In genomic region chr8:120334878-120335261, GRCm38 (mm10) we compare ENCODE assay signal across 9 mouse cellular contexts.
A peak's percentile ranks its signal among the peaks of the same experiment; 100 is the strongest.
DNase-seq lines count a peak whose midpoint lies in the region; ATAC-seq and TF ChIP-seq lines count a peak whose summit lies in the region.
"Had no signal": no experiment of that assay in that cellular context is flagged by ENCODE, and none has a peak within 500 bp of the region (broad histone marks: within the 10 kb centered on the region; RNA-seq: fewer than 3 reads in every experiment).

No protein-coding gene starts in this region.

- TF ChIP-seq CTCF in kidney, adult 2 months (conservative IDR thresholded peaks at IDR 0.05; ENCODE audit: insufficient read depth, insufficient read length, low read depth, low read length), result no peak
- TF ChIP-seq CTCF in MEL (IDR thresholded peaks at IDR 0.05 in 2 of 3, conservative IDR thresholded peaks at IDR 0.05 in 1 of 3; ENCODE audit: control insufficient read depth in 1 of 3, insufficient read depth in 1 of 3, low read depth in 2 of 3, low read length in 3 of 3, poor library complexity in 1 of 3, severe bottlenecking in 1 of 3), result no peak

- TF ChIP-seq EP300 in MEL (IDR thresholded peaks at IDR 0.05; ENCODE audit: low read depth in 1 of 2, low read length in 2 of 2), result peak; percentile 73 to 90

- peak; percentile 28 for DNase-seq in kidney, adult 2 months
- no peak for DNase-seq in kidney, adult 11 months
- peak; percentile 92 for DNase-seq in MEL (ENCODE audit: low read depth, low spot score)
- DNase-seq in limb, embryonic 10.5 days (ENCODE audit: low spot score), result peak; percentile 58
- peak; percentile 88 for DNase-seq in neural tube, embryonic 11.5 days (ENCODE audit: low spot score)
- DNase-seq in urinary bladder, postnatal 4 days (ENCODE audit: low spot score in 2 of 2), result no peak

- H3K79me2 ChIP-seq in MEL (ENCODE audit: control insufficient read depth, insufficient read depth, low read length, poor library complexity), result peaks cover 7% of the 10 kb centered on the region

- H3K4me1 ChIP-seq in kidney, adult 2 months (ENCODE audit: control insufficient read depth, insufficient read depth, low read length), result 0 out of 2 replicates have a peak, but pooled peaks cover 2% of the 10 kb centered on the region
- H3K4me1 ChIP-seq in MEL (ENCODE audit: control insufficient read depth in 1 of 2, insufficient read depth in 2 of 2, low read length in 2 of 2), result peaks cover 4 to 34% of the 10 kb centered on the region in 2 experiments; a peak in 3 of 4 replicates
- H3K4me1 ChIP-seq in forebrain, embryonic 12.5 days, result peaks cover 71% of the 10 kb centered on the region
- peaks cover 80% of the 10 kb centered on the region for H3K4me1 ChIP-seq in limb, embryonic 10.5 days
- peaks cover 34% of the 10 kb centered on the region for H3K4me1 ChIP-seq in neural tube, embryonic 11.5 days (ENCODE audit: control insufficient read depth, insufficient read depth, low read length)

- no peaks in the 10 kb centered on the region for H3K27me3 ChIP-seq in kidney, adult 2 months (replicated peaks; ENCODE audit: control insufficient read depth, insufficient read depth, low read length)
- H3K27me3 ChIP-seq in MEL (ENCODE audit: control insufficient read depth in 1 of 2, insufficient read depth in 2 of 2, low read length in 2 of 2), result no peaks in the 10 kb centered on the region
- H3K27me3 ChIP-seq in forebrain, embryonic 12.5 days, result peaks cover 35% of the 10 kb centered on the region; the same call in 1 of the 2 replicates
- H3K27me3 ChIP-seq in limb, embryonic 10.5 days (ENCODE audit: low read depth, poor library complexity, severe bottlenecking), result 0 out of 2 replicates have a peak, but pooled peaks cover 2% of the 10 kb centered on the region
- no peaks in the 10 kb centered on the region for H3K27me3 ChIP-seq in neural tube, embryonic 11.5 days (ENCODE audit: control insufficient read depth, insufficient read depth, low read length)

- no peak for TF ChIP-seq RAD21 in MEL (IDR thresholded peaks at IDR 0.05; ENCODE audit: low read depth, low read length)

- no peak for TF ChIP-seq POLR2A in kidney, adult 2 months (IDR thresholded peaks at IDR 0.05; ENCODE audit: low read depth, low read length)
- peak in 1 of 2 experiments; percentile 68; a peak in 2 of 4 replicates for TF ChIP-seq POLR2A in MEL (IDR thresholded peaks at IDR 0.05; ENCODE audit: control insufficient read depth in 1 of 2, insufficient read depth in 1 of 2, low read depth in 1 of 2, low read length in 2 of 2, poor library complexity in 1 of 2)

- H3K27ac ChIP-seq in kidney, adult 2 months (ENCODE audit: insufficient read depth, low read depth, low read length), result no peak overlapping the region
- H3K27ac ChIP-seq in MEL (ENCODE audit: control insufficient read depth, low read depth, low read length), result peak overlapping the region; percentile 96
- H3K27ac ChIP-seq in forebrain, embryonic 12.5 days, result peak overlapping the region; percentile 97
- H3K27ac ChIP-seq in limb, embryonic 10.5 days, result peak overlapping the region; percentile 83
- peak overlapping the region; percentile 94 for H3K27ac ChIP-seq in neural tube, embryonic 11.5 days (ENCODE audit: low read depth, low read length)
- H3K27ac ChIP-seq: macrophage had no signal

- H3K9me3 ChIP-seq in MEL (replicated peaks; ENCODE audit: insufficient read depth, low read length), result no peaks in the 10 kb centered on the region
- H3K9me3 ChIP-seq in forebrain, embryonic 12.5 days, result no peaks in the 10 kb centered on the region
- no peaks in the 10 kb centered on the region for H3K9me3 ChIP-seq in limb, embryonic 10.5 days (replicated peaks)
- H3K9me3 ChIP-seq in neural tube, embryonic 11.5 days (ENCODE audit: control insufficient read depth, low read length), result no peaks in the 10 kb centered on the region

- 46% methylated on average over 5 of the region's 5 CpGs for WGBS in kidney, adult 2 months
- WGBS in forebrain, embryonic 12.5 days, result 2% methylated on average over 5 of the region's 5 CpGs
- 10% methylated on average over 5 of the region's 5 CpGs for WGBS in limb, embryonic 10.5 days
- 7% methylated on average over 5 of the region's 5 CpGs for WGBS in neural tube, embryonic 11.5 days

- no peaks in the 10 kb centered on the region for H3K36me3 ChIP-seq in kidney, adult 2 months (ENCODE audit: control insufficient read depth, insufficient read depth, low read length)
- peaks cover 0 to 12% of the 10 kb centered on the region in 2 experiments; a peak in 2 of 4 replicates for H3K36me3 ChIP-seq in MEL (ENCODE audit: control insufficient read depth in 1 of 2, insufficient read depth in 2 of 2, low read length in 2 of 2)
- no peaks in the 10 kb centered on the region for H3K36me3 ChIP-seq in forebrain, embryonic 12.5 days (replicated peaks)
- peaks cover 6% of the 10 kb centered on the region; the same call in 1 of the 2 replicates for H3K36me3 ChIP-seq in limb, embryonic 10.5 days
- no peaks in the 10 kb centered on the region; the same call in 1 of the 2 replicates for H3K36me3 ChIP-seq in neural tube, embryonic 11.5 days (ENCODE audit: control insufficient read depth, insufficient read depth, low read length)

- no peak overlapping the region for H3K4me3 ChIP-seq in kidney, adult 2 months (ENCODE audit: insufficient read depth, low read depth, low read length)
- H3K4me3 ChIP-seq in MEL (ENCODE audit: control insufficient read depth in 1 of 2, insufficient read depth in 1 of 2, low read depth in 2 of 2, low read length in 2 of 2), result peak overlapping the region; percentile 60 to 84
- no peak overlapping the region for H3K4me3 ChIP-seq in forebrain, embryonic 12.5 days (replicated peaks)
- H3K4me3 ChIP-seq in limb, embryonic 10.5 days, result no peak overlapping the region
- no peak overlapping the region for H3K4me3 ChIP-seq in neural tube, embryonic 11.5 days (ENCODE audit: low read depth, low read length)

- peak; percentile 71 for ATAC-seq in forebrain, embryonic 12.5 days (ENCODE audit: low FRiP score)
- peak; percentile 52 for ATAC-seq in neural tube, embryonic 11.5 days (ENCODE audit: insufficient read depth, low FRiP score, low TSS enrichment)
- ATAC-seq in megakaryocyte-erythroid progenitor cell, adult 5-6 weeks (replicated peaks; ENCODE audit: low FRiP score, low TSS enrichment, poor library complexity, severe bottlenecking), result no peak

- peak overlapping the region; percentile 46 for H3K4me2 ChIP-seq in forebrain, embryonic 12.5 days
- H3K4me2 ChIP-seq in neural tube, embryonic 11.5 days (ENCODE audit: low read depth), result peak overlapping the region; percentile 8; the same call in 1 of the 2 replicates

- peak overlapping the region; percentile 80 for H3K9ac ChIP-seq in MEL (ENCODE audit: control insufficient read depth, low read depth, low read length, poor library complexity, severe bottlenecking)
- peak overlapping the region; percentile 48 for H3K9ac ChIP-seq in forebrain, embryonic 12.5 days
- H3K9ac ChIP-seq in neural tube, embryonic 11.5 days (ENCODE audit: low read length), result peak overlapping the region; percentile 58

TF ChIP-seq in MEL, 35 proteins besides CTCF, POLR2A, EP300 and RAD21 (continues in another document):
- TF ChIP-seq MAX (IDR thresholded peaks at IDR 0.05; ENCODE audit: low read length) (no peak; the same call in 1 of the 2 replicates), BHLHE40 (IDR thresholded peaks at IDR 0.05; ENCODE audit: borderline replicate concordance, low read depth, low read length) (0 out of 2 replicates have a peak, but pooled peaks have one; percentile 6), NELFE (IDR thresholded peaks at IDR 0.05; ENCODE audit: low read depth, low read length) (peak; percentile 49; the same call in 1 of the 2 replicates), TAL1 (IDR thresholded peaks at IDR 0.05; ENCODE audit: low read length) (no peak), CHD1 (IDR thresholded peaks at IDR 0.05; ENCODE audit: low read depth, low read length) (0 out of 2 replicates have a peak, but pooled peaks have one; percentile 29), ETS1 (IDR thresholded peaks at IDR 0.05; ENCODE audit: low read depth, low read length) (peak; percentile 74), MYC (IDR thresholded peaks at IDR 0.05; ENCODE audit: low read depth, low read length) (no peak), JUND (IDR thresholded peaks at IDR 0.05; ENCODE audit: low read depth, low read length) (peak; percentile 56; the same call in 1 of the 2 replicates), KAT2A (conservative IDR thresholded peaks at IDR 0.05; ENCODE audit: low read depth, low read length) (no peak; the same call in 1 of the 2 replicates), GATA1 (IDR thresholded peaks at IDR 0.05; ENCODE audit: low read depth, low read length) (peak; percentile 66), GABPA (IDR thresholded peaks at IDR 0.05; ENCODE audit: low read depth, low read length) (no peak), USF1 (IDR thresholded peaks at IDR 0.05; ENCODE audit: low read depth, low read length) (no peak), ELF1 (IDR thresholded peaks at IDR 0.05; ENCODE audit: low read depth, low read length) (no peak), RCOR1 (IDR thresholded peaks at IDR 0.05; ENCODE audit: low read depth, low read length) (no peak), MYB (IDR thresholded peaks at IDR 0.05; ENCODE audit: low read depth, low read length) (0 out of 2 replicates have a peak, but pooled peaks have one; percentile 9), CHD2 (IDR thresholded peaks at IDR 0.05; ENCODE audit: low read length) (peak; percentile 14; the same call in 1 of the 2 replicates), MXI1 (IDR thresholded peaks at IDR 0.05; ENCODE audit: low read depth, low read length) (no peak), USF2 (IDR thresholded peaks at IDR 0.05; ENCODE audit: borderline replicate concordance in 1 of 2, insufficient read depth in 1 of 2, low read depth in 1 of 2, low read length in 2 of 2) (no peak), E2F4 (IDR thresholded peaks at IDR 0.05; ENCODE audit: borderline replicate concordance, low read depth, low read length) (no peak), TCF12 (IDR thresholded peaks at IDR 0.05; ENCODE audit: low read depth, low read length) (peak; percentile 78), UBTF (IDR thresholded peaks at IDR 0.05; ENCODE audit: borderline replicate concordance, insufficient read depth, low read depth, low read length) (no peak), NRF1 (IDR thresholded peaks at IDR 0.05; ENCODE audit: insufficient read depth, low read depth, low read length, poor library complexity, severe bottlenecking) (no peak), ZKSCAN1 (IDR thresholded peaks at IDR 0.05; ENCODE audit: low read depth, low read length) (no peak), SIN3A (IDR thresholded peaks at IDR 0.05; ENCODE audit: low read length) (peak; percentile 78), ZNF384 (IDR thresholded peaks at IDR 0.05; ENCODE audit: low read depth, low read length) (peak; percentile 89), SMC3 (IDR thresholded peaks at IDR 0.05; ENCODE audit: low read depth, low read length) (no peak), MAFK (IDR thresholded peaks at IDR 0.05; ENCODE audit: borderline replicate concordance, low read depth, low read length) (no peak), MEF2A (IDR thresholded peaks at IDR 0.05; ENCODE audit: extremely low read depth, insufficient replicate concordance, low read depth, low read length, poor library complexity, severe bottlenecking) (no peak)

Comparison
In these comparisons a context has a peak if more than half of its experiments do, and no peak if none do; other contexts are left out.
1. DNase-seq: peak in kidney, adult 2 months (single experiment), MEL (single experiment), limb, embryonic 10.5 days (single experiment) and neural tube, embryonic 11.5 days (single experiment); none in kidney, adult 11 months (single experiment) and urinary bladder, postnatal 4 days (0 of 2).
2. H3K4me3 ChIP-seq: peak in MEL (2 of 2); none in kidney, adult 2 months (single experiment), forebrain, embryonic 12.5 days (single experiment), limb, embryonic 10.5 days (single experiment) and neural tube, embryonic 11.5 days (single experiment).
3. Peak in every context shown above with its lines, with median percentiles within 50 percentile points of each other: H3K9ac ChIP-seq.